Mouse (Mus musculus) liver, embryonic 13.5 days (tissue): Measurements from ENCODE around the gene Cdk14. TPM values are rescaled to one million over a fixed set of nuclear protein-coding genes. Genes with fewer than 3 reads are reported as not detected.

Experiments
- ATAC-seq: fragments of 200-750 bp; cut with Nextera tagmentation; 2 replicates; pipeline ENCODE4 v1.8.0; 2017; ENCODE audit warnings: low read depth, mild to moderate bottlenecking, moderate number of reproducible peaks, moderate library complexity
- DNase-seq: peaks from one replicate; pipeline ENCODE4 v3.0.0; 2022
- H3K27ac ChIP-seq: fragments of 300-500 bp; sonication (generic); 2 replicates; pipeline ENCODE4 v1.5.1; 2015; ENCODE audit warnings: moderate library complexity, mild to moderate bottlenecking, inconsistent platforms
- H3K27me3 ChIP-seq: fragments of 300-500 bp; sonication (generic); 2 replicates; pipeline ENCODE4 v1.6.1; 2015; ENCODE audit warnings: mild to moderate bottlenecking, inconsistent platforms
- H3K36me3 ChIP-seq: fragments of 300-500 bp; sonication (generic); 2 replicates; pipeline ENCODE4 v1.6.1; 2015; ENCODE audit warnings: mild to moderate bottlenecking, inconsistent platforms
- H3K4me1 ChIP-seq: fragments of 300-500 bp; sonication (generic); replicated peaks from 2 replicates; pipeline ENCODE4 v1.6.1; 2015; ENCODE audit warnings: inconsistent platforms
- H3K4me2 ChIP-seq: fragments of 300-500 bp; sonication (generic); 2 replicates; pipeline ENCODE4 v1.6.1; 2015; ENCODE audit warnings: inconsistent platforms, mild to moderate bottlenecking, moderate library complexity
- H3K4me3 ChIP-seq: fragments of 300-500 bp; sonication (generic); replicated peaks from 2 replicates; pipeline ENCODE4 v1.5.1; 2015; ENCODE audit warnings: mild to moderate bottlenecking, inconsistent platforms
- H3K9ac ChIP-seq: fragments of 300-500 bp; sonication (generic); 2 replicates; pipeline ENCODE4 v1.6.1; 2015; ENCODE audit warnings: mild to moderate bottlenecking, inconsistent platforms
- H3K9me3 ChIP-seq: fragments of 300-500 bp; sonication (generic); replicated peaks from 2 replicates; pipeline ENCODE4 v1.6.1; 2016; ENCODE audit warnings: inconsistent platforms
- WGBS: fragments of 180-500 bp; shearing (Covaris S2); methylation state at CpG from one replicate; pipeline ENCODE4 v1.1.7; 2015; ENCODE audit not compliant: insufficient replicate concordance; 5-methylcytosine and 5-hydroxymethylcytosine counted together
- polyA plus RNA-seq: library from polyadenylated mRNA; unstranded; fragments of >200 nt; fragmentation: Nextera tagmentation; extraction: Ambion mirVana; gene quantifications from 2 replicates; pipeline ENCODE4 v1.2.1, GENCODE M21; 2015

Gene Cdk14
- polyA plus RNA-seq, 1 experiment from 2014 or later, result 1.4 TPM

DNA sequence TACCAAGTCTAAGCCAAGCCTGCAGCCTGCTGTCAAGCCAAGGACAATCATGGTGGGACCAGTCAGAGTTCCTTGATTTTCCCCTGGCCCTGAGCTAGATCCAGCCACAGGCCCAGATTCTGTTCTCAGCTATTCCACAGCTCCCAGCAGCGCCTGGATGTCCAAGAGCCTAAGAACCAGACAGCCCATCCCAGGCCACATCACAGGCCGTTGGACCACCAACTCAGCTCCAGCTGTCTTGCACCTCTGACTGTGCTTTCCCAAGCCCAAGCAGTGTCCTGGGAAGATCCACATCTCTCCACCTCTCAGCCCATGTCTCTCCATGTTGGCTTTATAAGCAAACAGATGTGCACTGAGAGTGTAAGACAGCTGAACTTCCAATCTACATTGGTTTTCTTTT, 114.8 kb downstream of the Cdk14 start:
- H3K27me3 ChIP-seq, result no peaks in the 10 kb centered on the region
- no peak overlapping the region for H3K9ac ChIP-seq
- no peaks in the 10 kb centered on the region for H3K9me3 ChIP-seq
- H3K4me3 ChIP-seq, result no peak overlapping the region
- DNase-seq (no peak), ATAC-seq (no peak)
- no peak overlapping the region for H3K27ac ChIP-seq
- WGBS, result 61% methylated on average over 2 of the region's 2 CpGs
- H3K4me1 ChIP-seq, result 0 out of 2 replicates have a peak, but pooled peaks cover 4% of the 10 kb centered on the region
- H3K36me3 ChIP-seq, result no peaks in the 10 kb centered on the region
- H3K4me2 ChIP-seq, result no peak overlapping the region

DNA sequence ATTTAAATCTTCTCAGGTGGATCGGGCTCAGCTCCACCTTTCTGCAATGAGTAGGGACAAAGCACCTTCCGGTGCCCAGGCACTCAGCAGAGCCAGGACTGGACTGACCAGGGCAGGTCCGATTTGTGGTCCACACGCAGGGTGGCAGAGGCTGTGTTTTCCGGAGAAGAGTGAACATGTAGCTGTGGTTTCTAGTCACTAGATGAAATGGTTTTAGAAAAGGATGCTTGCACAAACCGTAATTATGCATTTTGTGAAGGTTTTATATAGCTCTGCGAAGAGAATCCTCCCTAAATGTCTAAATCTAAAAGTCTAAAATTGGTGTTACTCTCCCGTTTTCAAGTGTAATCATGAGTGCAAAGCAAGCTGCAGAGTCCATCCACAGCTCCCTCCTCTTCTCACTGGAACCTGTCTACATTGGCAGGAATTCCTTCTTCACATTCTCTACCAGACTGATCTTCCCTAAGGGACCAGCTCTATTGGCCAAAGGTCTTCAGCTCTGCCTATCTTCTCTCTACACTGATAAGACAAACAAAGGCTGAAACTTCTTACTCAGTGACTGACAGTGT, 116.9 kb downstream of the Cdk14 start:
- no peak overlapping the region for H3K9ac ChIP-seq
- WGBS, result 72% methylated on average over 8 of the region's 8 CpGs
- H3K36me3 ChIP-seq, result no peaks in the 10 kb centered on the region
- no peaks in the 10 kb centered on the region for H3K9me3 ChIP-seq
- peaks cover 9% of the 10 kb centered on the region for H3K4me1 ChIP-seq
- H3K4me2 ChIP-seq, result no peak overlapping the region
- ATAC-seq, result no peak
- H3K27ac ChIP-seq, result no peak overlapping the region
- no peak overlapping the region for H3K4me3 ChIP-seq
- H3K27me3 ChIP-seq, result no peaks in the 10 kb centered on the region
- DNase-seq, result no peak

DNA sequence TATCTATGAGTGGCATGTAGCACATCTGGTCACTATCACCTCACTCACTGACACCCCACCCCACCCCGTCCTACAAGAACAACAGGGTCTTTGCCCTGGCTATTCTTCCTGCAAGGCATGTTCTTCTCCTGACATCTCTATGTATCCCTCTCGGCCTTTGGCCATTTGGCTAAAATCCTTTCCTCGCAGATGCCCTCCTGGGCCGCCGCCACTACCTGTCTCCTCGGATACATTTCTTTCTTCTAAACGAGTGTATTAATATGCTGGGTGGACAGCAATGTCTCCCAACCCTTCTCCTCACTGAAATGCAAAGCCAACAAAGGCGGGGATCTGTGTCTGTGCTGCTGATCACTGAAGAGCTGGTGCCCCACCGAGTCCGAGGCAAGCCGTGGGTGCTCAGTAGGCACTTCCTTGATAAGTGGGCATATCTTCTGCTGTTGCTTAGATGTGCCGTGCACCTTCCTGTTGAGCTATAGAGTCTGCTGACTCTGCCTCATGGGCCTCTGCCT, 118.5 kb downstream of the Cdk14 start:
- H3K9ac ChIP-seq, result no peak overlapping the region
- H3K9me3 ChIP-seq, result no peaks in the 10 kb centered on the region
- no peak for ATAC-seq
- DNase-seq, result no peak
- no peak overlapping the region for H3K4me3 ChIP-seq
- H3K36me3 ChIP-seq, result no peaks in the 10 kb centered on the region
- no peak overlapping the region for H3K4me2 ChIP-seq
- H3K27ac ChIP-seq, result no peak overlapping the region
- H3K4me1 ChIP-seq, result peaks cover 9% of the 10 kb centered on the region
- no peaks in the 10 kb centered on the region for H3K27me3 ChIP-seq
- WGBS, result 54% methylated on average over 12 of the region's 12 CpGs

DNA sequence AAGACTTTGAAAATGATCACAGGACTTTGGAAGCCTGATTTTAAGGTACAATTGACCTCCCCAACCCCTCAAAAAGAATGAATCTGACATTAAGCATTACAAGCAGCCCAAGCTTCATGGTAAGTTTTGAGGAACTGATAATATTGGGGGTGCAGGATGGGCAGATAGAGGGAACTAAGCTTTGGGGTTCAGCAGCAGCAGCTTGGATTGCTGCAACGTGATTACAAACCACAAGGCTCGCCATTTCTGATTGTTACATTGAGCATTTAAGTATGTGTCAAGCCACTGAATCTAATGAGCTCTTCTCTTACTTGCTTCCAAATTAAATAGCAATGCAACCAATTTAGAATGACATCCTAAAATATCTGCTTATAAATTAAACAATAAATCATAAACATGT, 119.1 kb downstream of the Cdk14 start:
- Histone ChIP-seq H3K9me3 (no peaks in the 10 kb centered on the region), H3K27ac (no peak overlapping the region), H3K27me3 (no peaks in the 10 kb centered on the region), H3K4me3 (no peak overlapping the region), H3K4me1 (peaks cover 9% of the 10 kb centered on the region), H3K4me2 (no peak overlapping the region), H3K36me3 (no peaks in the 10 kb centered on the region), H3K9ac (no peak overlapping the region)
- DNase-seq (no peak), ATAC-seq (no peak)
- WGBS, result 32% methylated on average over 2 of the region's 2 CpGs

DNA sequence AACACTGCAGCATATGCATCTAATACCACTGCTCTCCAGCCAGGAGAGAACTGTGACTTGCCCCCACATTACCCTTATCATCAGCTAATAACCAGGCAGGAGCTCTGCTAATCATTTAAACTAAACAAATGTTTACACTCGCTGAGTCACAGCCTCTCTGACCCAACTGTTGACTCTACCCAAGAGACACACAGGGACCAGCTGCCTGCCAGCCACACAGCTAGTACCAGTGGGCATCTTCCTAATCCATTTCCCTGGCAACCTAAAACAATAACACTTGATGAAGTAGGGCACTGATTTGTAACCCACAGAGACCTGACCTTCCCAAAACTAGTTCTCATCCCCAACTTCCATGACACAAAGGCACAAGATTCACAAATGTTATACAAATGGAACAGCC, 119.8 kb downstream of the Cdk14 start:
- DNase-seq (no peak), ATAC-seq (0 out of 2 replicates have a peak, but pooled peaks have one; percentile 26)
- no peak overlapping the region for H3K27ac ChIP-seq
- no peaks in the 10 kb centered on the region for H3K36me3 ChIP-seq
- H3K27me3 ChIP-seq, result no peaks in the 10 kb centered on the region
- H3K9me3 ChIP-seq, result no peaks in the 10 kb centered on the region
- H3K4me2 ChIP-seq, result no peak overlapping the region
- 30% methylated on average over 1 of the region's 1 CpGs for WGBS
- no peak overlapping the region for H3K4me3 ChIP-seq
- no peak overlapping the region for H3K9ac ChIP-seq
- peaks cover 9% of the 10 kb centered on the region for H3K4me1 ChIP-seq

DNA sequence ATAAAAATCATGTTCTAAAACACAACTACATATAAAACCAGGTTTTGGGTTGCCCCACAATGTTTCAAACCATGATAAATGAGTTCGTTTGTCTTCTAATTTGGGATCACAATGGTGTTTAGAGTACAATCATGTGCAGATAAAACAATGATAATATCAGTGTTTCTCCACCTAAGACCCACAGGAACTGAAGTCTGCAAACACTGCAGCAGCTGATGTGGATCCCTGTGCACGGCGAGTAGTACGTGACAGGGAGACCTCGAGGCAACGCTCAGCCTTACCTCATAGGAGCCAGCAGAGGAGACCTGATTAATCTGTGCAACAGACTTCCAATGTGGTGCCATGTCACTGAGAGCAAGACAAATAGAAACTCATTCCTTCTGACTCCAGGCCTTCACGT, 122.9 kb downstream of the Cdk14 start:
- Histone ChIP-seq H3K9me3 (no peaks in the 10 kb centered on the region), H3K27ac (no peak overlapping the region), H3K9ac (no peak overlapping the region), H3K27me3 (no peaks in the 10 kb centered on the region), H3K4me2 (no peak overlapping the region), H3K4me1 (peaks cover 9% of the 10 kb centered on the region), H3K36me3 (no peaks in the 10 kb centered on the region), H3K4me3 (no peak overlapping the region)
- ATAC-seq (no peak), DNase-seq (no peak)
- WGBS, result 62% methylated on average over 7 of the region's 7 CpGs

DNA sequence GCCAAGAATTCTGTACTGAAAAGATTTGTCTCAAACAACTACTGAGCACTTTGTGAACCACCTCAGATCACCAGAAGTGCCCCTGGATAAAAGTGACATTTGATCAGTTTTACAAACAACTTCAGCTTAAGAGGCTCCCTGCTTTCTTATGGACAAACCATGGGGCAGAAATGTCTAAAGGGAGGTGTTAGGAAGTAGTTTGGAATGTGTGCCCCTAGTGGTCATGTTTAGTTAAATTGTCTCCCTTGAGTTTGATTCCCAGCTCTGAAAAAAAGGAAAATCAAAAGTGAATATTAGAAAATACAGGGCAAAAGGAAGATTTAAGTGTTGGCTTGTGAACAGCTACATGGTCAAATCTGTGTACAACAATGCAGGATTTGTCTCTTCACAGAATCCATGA, 123.3 kb downstream of the Cdk14 start:
- H3K36me3 ChIP-seq, result no peaks in the 10 kb centered on the region
- H3K4me2 ChIP-seq, result no peak overlapping the region
- no peak for ATAC-seq
- no peak for DNase-seq
- no peak overlapping the region for H3K9ac ChIP-seq
- no peak overlapping the region for H3K4me3 ChIP-seq
- H3K4me1 ChIP-seq, result peaks cover 9% of the 10 kb centered on the region
- no peaks in the 10 kb centered on the region for H3K9me3 ChIP-seq
- no peaks in the 10 kb centered on the region for H3K27me3 ChIP-seq
- no peak overlapping the region for H3K27ac ChIP-seq

DNA sequence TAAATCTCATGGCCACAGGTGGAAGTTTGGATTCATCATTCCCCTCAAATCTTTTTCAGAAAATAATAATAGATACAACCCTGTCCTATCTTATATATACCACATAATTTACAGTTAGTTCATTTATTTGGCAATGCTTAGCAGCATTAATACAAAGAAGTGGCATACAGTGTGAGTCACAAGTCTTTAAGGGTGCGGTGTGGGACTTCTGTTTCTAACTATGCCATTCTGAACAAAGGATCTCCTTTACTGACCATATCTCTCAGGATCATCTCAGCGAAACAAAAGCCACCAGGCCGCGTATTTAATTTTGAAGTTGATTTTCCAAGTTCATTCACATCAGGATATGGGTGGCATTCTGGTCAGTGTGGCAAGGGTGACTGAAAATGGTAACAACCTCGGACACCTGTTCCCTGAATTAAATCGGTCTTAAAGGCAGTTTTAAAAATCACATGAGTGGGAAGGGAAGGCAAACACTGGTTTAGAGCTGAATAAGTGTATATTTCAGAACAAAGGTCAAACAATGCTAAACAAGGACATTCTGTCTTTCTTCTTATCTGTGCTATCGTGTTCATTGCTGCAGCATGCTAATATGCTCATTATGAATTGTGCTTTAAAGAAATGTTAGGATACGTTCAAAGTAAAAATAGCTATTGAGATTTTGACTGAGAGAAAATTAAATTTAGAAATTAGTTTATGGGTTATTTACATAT, 127.1 kb downstream of the Cdk14 start:
- H3K4me2 ChIP-seq, result no peak overlapping the region
- no peak overlapping the region for H3K27ac ChIP-seq
- DNase-seq, result no peak
- H3K4me1 ChIP-seq, result no peaks in the 10 kb centered on the region
- H3K9me3 ChIP-seq, result no peaks in the 10 kb centered on the region
- no peaks in the 10 kb centered on the region for H3K36me3 ChIP-seq
- no peak overlapping the region for H3K9ac ChIP-seq
- no peak for ATAC-seq
- no peak overlapping the region for H3K4me3 ChIP-seq
- no peaks in the 10 kb centered on the region for H3K27me3 ChIP-seq
- WGBS, result 72% methylated on average over 8 of the region's 8 CpGs

DNA sequence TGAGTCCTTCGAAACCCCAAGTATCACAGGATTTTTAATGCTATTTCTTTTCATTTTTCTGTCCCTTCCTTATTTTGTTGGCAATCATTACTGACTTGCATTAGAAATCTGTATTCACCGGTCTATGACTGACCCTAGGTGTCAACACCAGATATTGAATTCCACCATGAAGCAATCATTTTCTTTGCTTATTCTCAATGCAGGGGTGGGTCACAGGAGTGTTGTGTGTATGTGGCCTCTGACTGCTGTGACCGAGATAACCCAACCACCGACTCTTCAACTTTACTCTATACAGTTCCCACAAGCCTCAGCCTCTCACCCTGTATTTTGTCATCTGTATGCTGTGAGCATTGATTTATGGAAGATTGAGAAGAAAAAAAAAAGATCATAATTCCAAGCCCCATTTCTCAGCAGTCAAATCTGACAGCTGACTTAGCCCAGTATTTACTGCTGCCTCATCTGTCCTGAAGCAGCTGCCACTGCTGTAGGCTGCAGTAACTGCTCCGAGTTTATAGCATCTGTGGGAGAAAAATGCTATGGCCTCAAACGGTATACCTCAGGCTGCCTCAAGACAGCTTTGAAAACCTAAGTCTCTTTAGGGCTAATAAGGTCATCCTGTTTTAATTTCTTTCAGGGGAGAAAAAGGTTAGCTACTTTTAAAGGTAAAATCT, 128.7 kb downstream of the Cdk14 start:
- H3K4me3 ChIP-seq, result no peak overlapping the region
- H3K27me3 ChIP-seq, result no peaks in the 10 kb centered on the region
- H3K4me1 ChIP-seq, result no peaks in the 10 kb centered on the region
- H3K4me2 ChIP-seq, result no peak overlapping the region
- no peaks in the 10 kb centered on the region for H3K36me3 ChIP-seq
- DNase-seq, result no peak
- no peak for ATAC-seq
- WGBS, result 60% methylated on average over 6 of the region's 6 CpGs
- no peak overlapping the region for H3K9ac ChIP-seq
- no peak overlapping the region for H3K27ac ChIP-seq
- no peaks in the 10 kb centered on the region for H3K9me3 ChIP-seq

DNA sequence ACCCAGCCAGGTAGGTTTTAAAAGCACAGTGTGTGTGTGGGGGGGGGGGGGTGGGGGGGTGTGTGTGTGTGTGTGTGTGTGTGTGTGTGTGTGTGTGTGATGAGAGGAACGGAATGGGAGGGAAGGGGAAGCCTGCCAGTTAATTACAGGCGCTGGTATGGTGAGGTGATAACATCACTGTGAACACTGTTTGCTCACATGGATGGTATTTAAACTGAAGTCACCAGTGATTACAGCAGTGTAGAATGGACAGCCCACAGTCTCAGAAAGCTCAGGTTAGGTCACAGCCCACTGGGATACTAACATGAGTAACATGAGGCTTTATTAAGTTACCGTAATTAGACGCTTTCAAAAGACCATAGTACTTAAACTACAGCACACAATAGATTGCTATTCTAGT, 129.4 kb downstream of the Cdk14 start:
- WGBS, result 65% methylated on average over 4 of the region's 4 CpGs
- Histone ChIP-seq H3K4me1 (no peaks in the 10 kb centered on the region), H3K9ac (no peak overlapping the region), H3K9me3 (no peaks in the 10 kb centered on the region), H3K4me3 (no peak overlapping the region), H3K27ac (no peak overlapping the region), H3K36me3 (no peaks in the 10 kb centered on the region), H3K27me3 (no peaks in the 10 kb centered on the region), H3K4me2 (no peak overlapping the region)
- ATAC-seq (no peak), DNase-seq (no peak)

DNA sequence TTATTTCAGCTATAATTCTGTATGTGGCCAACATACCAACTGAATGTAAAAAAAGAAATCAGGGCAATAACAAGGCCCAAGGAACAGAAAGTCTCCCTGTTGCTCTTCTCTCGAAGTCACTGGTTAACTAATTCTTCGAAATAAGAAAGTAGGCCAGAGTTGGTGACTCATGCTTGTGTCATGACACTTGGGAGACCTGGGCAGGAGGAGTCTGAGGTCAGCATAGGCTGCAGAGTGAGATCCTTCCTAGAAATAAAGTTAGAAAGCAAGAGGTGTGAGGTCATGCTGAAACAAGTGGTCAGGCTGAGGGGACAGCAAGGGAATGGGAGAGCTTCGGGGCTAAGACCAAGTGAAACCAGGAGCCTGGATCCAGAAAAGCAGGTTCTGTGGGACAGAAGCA, 134.2 kb downstream of the Cdk14 start:
- no peaks in the 10 kb centered on the region for H3K36me3 ChIP-seq
- 57% methylated on average over 3 of the region's 3 CpGs for WGBS
- ATAC-seq, result no peak
- H3K9ac ChIP-seq, result no peak overlapping the region
- no peaks in the 10 kb centered on the region for H3K27me3 ChIP-seq
- no peak overlapping the region for H3K27ac ChIP-seq
- DNase-seq, result no peak
- peaks cover 8% of the 10 kb centered on the region for H3K4me1 ChIP-seq
- no peak overlapping the region for H3K4me2 ChIP-seq
- H3K4me3 ChIP-seq, result no peak overlapping the region
- no peaks in the 10 kb centered on the region for H3K9me3 ChIP-seq

DNA sequence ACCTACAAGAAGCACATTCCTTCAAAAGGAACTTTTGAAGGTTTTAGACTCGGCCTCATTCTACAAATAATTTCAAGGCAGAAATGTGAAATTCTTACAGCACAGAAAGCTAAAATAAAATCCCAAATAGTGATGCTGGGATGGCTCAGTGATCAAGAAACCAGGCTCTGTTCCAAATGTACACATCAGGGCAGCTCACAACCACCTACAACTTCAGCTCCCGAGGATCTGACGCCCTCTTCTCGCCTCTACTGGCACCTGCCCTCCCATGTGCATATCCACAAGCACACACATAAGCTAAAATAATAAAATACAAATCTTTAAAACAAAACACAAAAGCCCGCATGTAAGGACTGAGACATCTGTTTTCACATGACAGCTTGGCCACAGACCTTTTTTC, 135.6 kb downstream of the Cdk14 start:
- Histone ChIP-seq H3K4me2 (no peak overlapping the region), H3K9me3 (no peaks in the 10 kb centered on the region), H3K9ac (no peak overlapping the region), H3K27me3 (no peaks in the 10 kb centered on the region), H3K4me1 (peaks cover 8% of the 10 kb centered on the region), H3K27ac (no peak overlapping the region), H3K36me3 (no peaks in the 10 kb centered on the region), H3K4me3 (no peak overlapping the region)
- no peak for DNase-seq
- WGBS, result 61% methylated on average over 5 of the region's 5 CpGs
- no peak for ATAC-seq
